Mouse (Mus musculus) bone marrow, adult 2 months (tissue): ENCODE data around the gene Wdr34. TPM values are rescaled to one million over a fixed set of nuclear protein-coding genes. Genes with fewer than 3 reads are reported as not detected.

ENCODE experiments used
- H3K27ac ChIP-seq: fragments of 200-500 bp; 2 replicates; pipeline ENCODE4 v1.5.1; 2012; ENCODE audit warnings: low read depth, mild to moderate bottlenecking, control low read depth, inconsistent platforms, low read length; ENCODE audit not compliant: control insufficient read depth, poor library complexity, insufficient read depth
- H3K4me1 ChIP-seq: fragments of 200-500 bp; 2 replicates; pipeline ENCODE4 v1.6.1; 2011; ENCODE audit warnings: low read length; ENCODE audit not compliant: control insufficient read depth, insufficient read depth
- H3K4me3 ChIP-seq: fragments of 200-500 bp; replicated peaks from 2 replicates; pipeline ENCODE3; 2011; ENCODE audit warnings: mild to moderate bottlenecking, low read depth, low read length, control low read depth; ENCODE audit not compliant: control insufficient read depth
- CTCF ChIP-seq: fragments of 200-500 bp; IDR thresholded peaks from 2 replicates; pipeline ENCODE4 v1.5.1; 2011; ENCODE audit warnings: low read length, control low read depth; ENCODE audit not compliant: control insufficient read depth, insufficient read depth
- POLR2A ChIP-seq: fragments of 200-500 bp; IDR thresholded peaks from 2 replicates; pipeline ENCODE4 v1.6.1; 2011; ENCODE audit warnings: low read depth, mild to moderate bottlenecking, control low read depth, low read length, borderline replicate concordance; ENCODE audit not compliant: control insufficient read depth
- WGBS: fragments of 180-500 bp; shearing (Covaris S2); methylation state at CpG from one replicate; pipeline ENCODE4 v1.1.7; 2018; 5-methylcytosine and 5-hydroxymethylcytosine counted together
- polyA plus RNA-seq: library from polyadenylated mRNA; stranded (reverse); fragments of >200 nt; gene quantifications from 2 replicates; pipeline ENCODE4 v1.2.4, GENCODE M21; 2011; ENCODE audit warnings: low replicate concordance; ENCODE audit not compliant: missing spikeins, insufficient read depth, insufficient read length

Gene Wdr34
- 3.6 and 5.7 TPM in 2 replicates for polyA plus RNA-seq

GRCm38 (mm10) chr2:30048699-30049388, at the start of gene Wdr34:
Wdr34 (minus strand) TSS chr2:30048881.
- peak within 1 kb of the TSS; percentile 68 for H3K4me3 ChIP-seq
- TF ChIP-seq CTCF, result peak; percentile 3; the same call in 1 of the 2 replicates
- peak; percentile 65; the same call in 1 of the 2 replicates for TF ChIP-seq POLR2A
- WGBS, result under 1% methylated on average over 54 of the region's 54 CpGs
- no peaks in the 10 kb centered on the region; the same call in 1 of the 2 replicates for H3K4me1 ChIP-seq
- peak within 1 kb of the TSS; percentile 64 for H3K27ac ChIP-seq

DNA sequence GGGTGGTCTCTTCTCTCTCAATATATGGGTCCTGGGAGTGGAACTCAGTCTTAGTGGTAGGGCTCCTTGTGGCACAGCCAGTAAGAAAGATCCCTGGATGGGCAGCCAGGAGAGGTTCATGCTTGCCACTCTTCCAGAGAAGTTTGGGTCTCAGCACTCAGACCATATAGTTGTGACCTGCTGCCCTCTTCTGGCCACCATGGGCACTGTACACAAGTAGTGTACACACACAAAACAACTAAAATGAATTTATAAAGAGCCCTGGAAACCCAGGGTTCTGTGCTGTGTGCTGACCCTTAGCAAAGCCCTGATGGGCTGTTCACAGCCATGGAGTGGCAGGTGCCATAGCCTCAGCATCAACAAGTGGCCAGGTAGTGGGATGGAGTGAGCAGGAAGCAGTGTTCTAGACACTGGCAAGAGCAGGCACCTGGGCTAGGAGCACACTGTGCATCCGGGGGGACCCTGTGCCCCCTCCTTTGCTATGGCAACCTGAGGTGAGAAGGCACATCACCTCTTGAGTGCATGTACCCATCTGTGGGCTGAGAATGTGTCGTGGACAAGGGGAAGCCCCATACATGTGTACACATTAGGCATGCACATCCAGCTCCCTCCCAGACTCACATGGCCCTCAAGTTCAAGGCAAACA, 47.3 kb upstream of the Wdr34 start:
- WGBS, result 69% methylated on average over 2 of the region's 2 CpGs
- H3K4me1 ChIP-seq, result no peaks in the 10 kb centered on the region; the same call in 1 of the 2 replicates
- H3K27ac ChIP-seq, result no peak overlapping the region
- no peak overlapping the region for H3K4me3 ChIP-seq
- TF ChIP-seq CTCF (peak; percentile 80), POLR2A (no peak)

- Histone ChIP-seq H3K27ac (no peak overlapping the region), H3K4me3 (peak overlapping the region; percentile 56), H3K4me1 (no peaks in the 10 kb centered on the region; the same call in 1 of the 2 replicates)
- 2% methylated on average over 13 of the region's 13 CpGs for WGBS
- TF ChIP-seq POLR2A, result no peak
- TF ChIP-seq CTCF, result no peak
These were observed 45.5 kb upstream of the Wdr34 start for GRCm38 (mm10) chr2:30094208-30094588.

DNA sequence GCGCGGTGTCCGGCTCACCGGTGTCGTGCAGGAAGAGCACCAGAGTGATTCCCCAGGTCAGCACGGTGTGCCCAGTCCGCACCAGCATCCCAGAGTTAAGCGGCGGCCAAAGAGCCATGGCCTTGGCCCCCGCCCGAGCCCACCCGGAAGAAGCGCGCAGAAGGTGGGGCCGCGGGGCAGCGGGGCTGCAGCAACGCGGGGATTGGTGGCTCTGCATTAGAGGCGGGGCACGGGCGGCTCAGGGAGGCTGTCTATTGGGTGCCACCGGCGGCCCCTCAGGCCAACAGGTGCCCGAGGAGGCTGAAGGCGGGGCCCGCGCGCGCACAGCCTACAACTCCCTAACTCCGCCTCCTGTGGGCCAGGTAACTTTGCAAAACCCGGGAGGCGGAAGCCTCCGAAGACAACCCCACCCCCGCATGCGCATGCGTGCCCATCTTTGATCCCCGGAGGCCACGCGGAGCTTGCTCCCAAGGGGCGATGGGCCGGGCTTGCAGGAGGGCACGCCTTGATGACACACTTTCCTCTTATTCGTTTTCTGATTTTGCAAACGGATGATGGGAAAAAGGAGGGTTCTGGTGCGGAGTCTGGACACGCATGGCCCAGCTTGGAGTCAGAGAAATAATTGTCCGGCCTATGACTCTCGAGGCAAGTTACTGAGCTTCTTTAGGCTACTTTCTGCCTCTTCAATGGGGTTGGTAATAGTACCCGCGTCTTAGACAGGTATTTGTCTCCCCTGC, 45.0 kb upstream of the Wdr34 start, which contains the start of gene Zdhhc12:
Gene Zdhhc12, minus strand, starts transcription at position 178 of the 737 bp plus-strand sequence.
- TF ChIP-seq POLR2A (peak; percentile 60; the same call in 1 of the 2 replicates), CTCF (no peak)
- no peaks in the 10 kb centered on the region; the same call in 1 of the 2 replicates for H3K4me1 ChIP-seq
- H3K27ac ChIP-seq, result peak within 1 kb of the TSS; percentile 46; the same call in 1 of the 2 replicates
- peak within 1 kb of the TSS; percentile 84 for H3K4me3 ChIP-seq
- under 1% methylated on average over 51 of the region's 51 CpGs for WGBS

DNA sequence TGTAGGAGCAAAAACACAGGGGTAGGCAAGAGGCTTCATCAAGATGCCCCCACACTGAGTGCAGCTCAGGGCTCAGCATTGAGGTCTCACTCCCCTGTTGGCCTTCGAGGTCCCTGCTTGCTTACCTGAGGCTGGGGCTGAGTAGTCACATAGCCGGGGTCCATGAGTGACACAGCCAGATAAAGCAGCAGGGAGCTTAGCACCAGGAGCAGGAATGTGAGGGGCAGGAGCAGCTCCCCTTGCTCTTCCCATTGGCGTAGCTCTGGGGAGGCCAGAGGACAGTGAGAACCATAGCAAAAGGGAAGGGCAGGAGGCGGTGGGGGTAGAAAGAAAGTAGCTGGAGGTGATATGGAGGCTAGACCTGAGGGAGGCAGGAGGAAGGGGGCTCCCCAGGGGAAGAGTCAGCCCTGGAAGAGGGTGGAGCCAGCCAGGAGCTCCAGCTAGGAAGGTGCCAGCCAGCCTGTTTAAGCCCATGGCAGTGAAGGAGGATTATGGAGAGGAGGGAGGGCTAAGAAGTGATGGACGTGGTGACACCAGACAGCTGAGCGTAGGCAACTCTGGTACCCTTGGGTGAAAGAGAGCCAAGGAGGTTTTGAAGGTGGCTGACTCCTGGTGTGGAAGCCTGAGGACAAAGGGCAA, 43.7 kb upstream of the Wdr34 start:
- H3K4me1 ChIP-seq, result no peaks in the 10 kb centered on the region; the same call in 1 of the 2 replicates
- TF ChIP-seq CTCF, result no peak
- no peak for TF ChIP-seq POLR2A
- H3K4me3 ChIP-seq, result no peak overlapping the region
- H3K27ac ChIP-seq, result no peak overlapping the region
- 82% methylated on average over 6 of the region's 6 CpGs for WGBS

DNA sequence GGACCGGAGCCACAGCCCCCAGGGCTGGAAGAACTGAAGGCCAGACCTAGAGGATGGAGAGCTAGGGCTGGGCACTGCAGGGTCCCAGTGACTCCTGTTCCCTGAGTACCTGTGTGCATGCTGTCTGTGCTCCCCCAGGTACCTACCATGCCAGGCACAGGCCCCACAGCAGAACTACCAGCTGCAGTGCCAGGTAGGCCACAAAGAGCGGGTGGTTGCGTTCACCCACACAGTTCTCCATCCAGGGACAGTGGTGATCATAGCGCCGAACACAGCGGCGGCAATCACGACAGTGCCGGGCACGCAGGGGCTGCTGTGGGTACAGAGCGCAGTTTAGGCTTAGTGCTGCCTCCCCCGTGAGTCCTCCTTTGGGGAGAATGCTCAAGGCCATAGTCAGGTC, 42.8 kb upstream of the Wdr34 start:
- H3K27ac ChIP-seq, result no peak overlapping the region
- no peak for TF ChIP-seq POLR2A
- TF ChIP-seq CTCF, result no peak
- H3K4me3 ChIP-seq, result no peak overlapping the region
- H3K4me1 ChIP-seq, result no peaks in the 10 kb centered on the region; the same call in 1 of the 2 replicates
- WGBS, result 95% methylated on average over 12 of the region's 12 CpGs

DNA sequence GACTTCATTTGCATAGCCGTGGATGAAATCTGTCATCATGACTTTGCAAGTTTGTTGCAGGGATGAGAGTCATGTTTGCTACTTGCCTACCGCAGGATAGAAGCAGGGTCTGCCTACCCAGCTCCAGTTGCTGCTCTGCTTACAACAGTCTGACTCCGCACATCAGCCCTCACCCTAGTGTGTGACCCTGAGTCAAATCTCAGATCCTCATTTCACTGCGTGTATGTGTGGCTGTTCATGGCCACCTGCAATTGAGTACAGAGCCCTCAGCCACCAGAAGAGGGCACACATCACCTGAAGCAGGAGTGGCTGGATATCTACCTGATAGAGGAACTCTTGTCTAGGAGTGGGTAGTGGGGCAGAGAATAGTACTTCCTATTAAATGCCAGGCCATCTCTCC, 38.6 kb upstream of the Wdr34 start:
- peaks cover 1% of the 10 kb centered on the region; the same call in 1 of the 2 replicates for H3K4me1 ChIP-seq
- no peak overlapping the region for H3K4me3 ChIP-seq
- 70% methylated on average over 4 of the region's 4 CpGs for WGBS
- TF ChIP-seq POLR2A, result no peak
- no peak; the same call in 1 of the 2 replicates for TF ChIP-seq CTCF
- H3K27ac ChIP-seq, result no peak overlapping the region
